Mouse (Mus musculus) left cerebral cortex, postnatal 25 days (tissue): Measurements from ENCODE around the gene Pgc. TPM values are rescaled to one million over a fixed set of nuclear protein-coding genes. Genes with fewer than 3 reads are reported as not detected.

Experiments used
- DNase-seq, 2 experiments: peaks; one replicate each; pipeline ENCODE4 v3.0.0; 2022; ENCODE audit warnings: low spot score in 2 of 2, mixed read lengths in 1 of 2
- intact Hi-C: fragments of 180-260 bp; cut with DNase I; formaldehyde crosslinking; loops from one replicate; pipeline ENCODE4 v1.15.1; 2025
- total RNA-seq, 2 experiments: library from RNA; stranded (reverse); gene quantifications; 2 replicates each; pipeline ENCODE4 v1.2.3; 2021

Gene Pgc
- total RNA-seq, 2 experiments from 2014 or later: not detected

DNA sequence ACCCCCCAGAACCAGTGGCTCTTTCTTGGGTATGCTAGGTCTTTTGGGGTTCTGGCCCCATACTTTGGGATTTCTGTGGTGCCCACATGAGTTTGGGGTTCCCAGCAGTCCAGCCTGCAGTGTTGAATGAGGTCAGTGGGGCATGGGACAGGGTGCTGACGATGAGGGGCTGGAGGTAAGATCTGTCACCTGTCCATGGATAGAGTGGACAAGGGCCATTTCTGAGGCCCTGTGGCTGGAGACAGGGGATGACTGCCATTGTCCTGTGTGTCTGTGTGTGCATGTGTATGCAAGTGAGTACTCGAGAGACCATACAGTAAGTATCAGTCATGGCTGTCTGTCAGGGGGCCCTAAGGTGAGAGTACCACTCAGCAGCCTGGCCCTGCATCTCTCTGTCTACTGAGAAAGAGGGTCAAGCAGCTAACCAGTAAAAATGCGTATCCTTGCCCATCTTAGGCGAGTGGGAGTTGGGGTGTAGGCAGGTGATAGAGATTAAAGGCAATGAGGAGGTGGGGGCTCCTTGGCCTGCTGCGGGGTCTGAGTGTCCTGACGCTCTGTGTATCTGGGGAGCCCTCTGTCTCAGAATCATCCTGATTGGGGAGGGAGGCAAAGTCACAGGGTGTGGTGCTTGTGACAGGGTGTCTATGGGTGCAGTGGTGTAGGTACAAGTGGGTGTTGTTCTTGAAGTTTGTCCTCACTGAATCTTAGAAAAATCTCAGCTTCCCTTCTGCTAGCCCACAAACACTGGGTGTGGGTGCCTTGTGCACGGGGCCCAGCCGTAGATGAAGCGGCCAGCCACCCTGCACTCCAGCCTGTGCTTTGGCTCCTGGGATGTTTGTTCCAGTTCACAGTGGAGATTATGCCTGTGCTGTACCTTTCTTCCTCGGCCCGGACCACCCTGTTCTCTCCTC, 43.0 kb downstream of the Pgc start:
- intact Hi-C loops: no loop called here
- DNase-seq: no peak

DNA sequence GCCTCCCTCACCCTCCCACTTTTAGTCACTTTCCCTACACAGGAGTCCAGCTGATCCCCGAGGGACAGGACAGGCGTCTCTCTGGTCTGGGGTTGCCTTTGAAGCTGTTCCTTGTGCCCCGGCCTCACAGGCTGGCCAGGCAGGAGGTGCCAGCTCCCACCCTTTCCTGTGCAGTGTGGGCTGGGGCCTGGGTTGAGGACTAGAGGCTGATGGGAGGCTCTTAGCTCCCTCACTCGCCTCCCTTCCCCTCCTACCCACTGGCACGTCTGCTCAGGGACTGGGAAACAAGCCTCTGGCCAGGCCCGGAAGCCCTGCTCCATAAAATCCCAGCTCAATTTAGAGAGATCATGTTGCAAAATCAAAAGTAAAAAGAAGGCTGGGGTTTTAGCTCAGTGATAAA, 47.0 kb downstream of the Pgc start:
- intact Hi-C loops: no loop called here
- no peak for DNase-seq

DNA sequence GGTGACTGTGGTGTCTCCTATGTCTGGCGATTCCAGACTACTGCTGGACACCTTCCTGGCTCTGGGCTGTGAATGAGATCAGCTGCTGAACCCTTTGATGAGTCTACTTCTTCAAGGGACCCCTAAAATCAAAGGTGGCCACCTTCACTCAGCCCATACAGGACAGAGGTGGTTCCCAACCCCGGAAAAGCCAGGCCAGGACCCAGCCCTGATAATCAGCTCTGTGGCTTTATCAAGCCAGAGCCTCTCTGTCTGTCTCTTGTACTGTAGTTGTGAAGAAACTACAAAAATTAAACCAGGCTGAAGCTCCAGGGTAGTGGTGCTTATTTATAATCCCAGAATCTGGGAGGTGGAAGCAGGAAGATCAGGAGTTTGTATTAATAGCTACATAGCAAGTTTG, 50.5 kb downstream of the Pgc start:
- no peak for DNase-seq
- intact Hi-C loops: no loop called here

DNA sequence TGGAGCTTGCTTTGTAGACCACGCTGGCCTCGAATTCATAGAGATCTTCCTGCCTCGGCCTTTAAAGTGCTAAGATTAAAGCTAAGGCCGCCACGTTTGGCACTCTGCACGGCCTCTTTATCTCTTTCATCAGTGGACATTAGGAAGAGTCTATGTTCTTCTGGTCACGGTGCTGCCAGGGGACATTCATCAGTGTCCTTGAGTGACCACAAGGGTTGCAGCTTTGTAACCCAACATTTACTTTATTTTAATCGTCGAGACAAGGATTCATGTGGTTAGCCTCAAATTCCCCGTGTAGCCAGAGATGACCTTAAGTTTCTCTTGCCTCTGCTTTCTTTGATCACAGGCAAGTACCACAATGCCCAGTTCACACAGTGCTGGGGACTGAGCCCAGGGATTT, 53.8 kb downstream of the Pgc start:
- intact Hi-C loops: no loop called here
- DNase-seq: no peak

DNA sequence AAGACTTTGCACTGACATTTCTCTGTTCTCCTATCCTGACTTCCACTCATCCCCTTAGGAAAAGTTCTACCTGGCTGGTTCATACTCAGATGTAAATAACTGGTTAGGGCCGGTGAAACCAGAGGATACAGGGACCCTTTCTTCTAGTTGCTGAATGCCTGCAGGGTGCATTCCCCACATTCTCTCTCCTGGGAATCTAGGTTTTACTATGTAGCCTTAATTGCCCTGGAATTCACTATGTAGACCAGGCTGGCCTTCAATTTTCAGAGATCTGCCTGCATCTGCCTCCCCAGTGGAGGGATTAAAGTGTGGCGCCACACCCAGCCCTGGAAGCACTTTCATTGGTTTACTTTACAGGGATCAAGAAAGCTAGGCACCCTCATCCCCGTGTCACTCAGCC, 55.8 kb downstream of the Pgc start:
- DNase-seq: no peak
- intact Hi-C loops: no loop called here

DNA sequence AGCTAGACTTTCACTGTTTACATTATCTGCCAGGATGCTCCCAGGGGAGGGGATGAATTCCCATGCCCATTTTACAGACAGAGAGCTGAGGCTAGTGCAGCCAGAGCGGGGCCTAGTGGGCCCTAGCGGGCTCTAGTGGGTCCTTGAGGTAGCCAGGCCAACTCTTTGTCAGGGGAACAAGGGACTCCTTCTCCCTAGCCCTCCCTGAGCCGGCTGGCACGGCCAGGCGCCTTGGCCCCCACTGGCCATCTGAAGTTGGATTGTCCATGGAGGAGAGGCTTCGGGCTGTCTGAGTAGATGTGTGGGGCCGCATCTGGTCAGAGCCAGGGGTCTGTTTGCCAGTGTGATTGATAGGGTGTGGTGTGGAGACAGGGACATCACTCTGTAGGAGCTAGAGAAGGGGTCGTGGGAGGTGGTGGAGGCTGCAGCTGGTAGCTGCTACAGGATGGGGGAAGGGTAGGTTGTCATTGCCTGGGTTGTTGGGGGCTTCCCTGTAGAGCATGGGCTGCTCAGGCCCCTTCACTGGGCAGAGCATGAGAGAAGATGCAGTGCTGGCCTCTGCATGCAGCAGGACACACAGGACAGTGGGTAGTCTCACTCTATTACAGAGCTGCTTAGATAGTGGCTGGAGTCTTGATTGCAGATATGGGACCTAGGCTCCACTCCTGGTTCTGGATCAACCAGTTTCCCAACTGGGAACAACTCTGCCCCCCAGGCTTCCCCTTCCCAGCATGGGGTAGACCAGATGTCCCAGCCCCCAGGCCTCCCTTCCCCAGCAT, 57.0 kb downstream of the Pgc start:
- intact Hi-C loops: no loop called here
- no peak for DNase-seq

Other genes starting within 250 kb of the Pgc start
- gene Taf8, start 224.6 kb upstream of the Pgc start, total RNA-seq: 10 to 100 TPM; 16.4 to 16.7 TPM
- 10 to 100 TPM; 31.0 to 31.7 TPM for gene Ccnd3, start 221.8 kb upstream of the Pgc start, total RNA-seq
- gene Bysl, start 115.3 kb upstream of the Pgc start, total RNA-seq: 10 to 100 TPM; 18.2 to 18.5 TPM
- 10 to 100 TPM; 27.2 to 32.7 TPM for gene Med20, start 115.3 kb upstream of the Pgc start, total RNA-seq
- 1 to 10 TPM; 3.5 to 7.2 TPM for gene Gm20517, start 115.3 kb upstream of the Pgc start, total RNA-seq
- 10 to 100 TPM in 1 of 2 experiments, 1 to 10 TPM in 1; 9.9 to 11.6 TPM for gene Usp49, start 96.2 kb upstream of the Pgc start, total RNA-seq
- 100 to 1,000 TPM; 209 to 215 TPM for gene Tomm6, start 38.5 kb upstream of the Pgc start, total RNA-seq
- 10 to 100 TPM; 22.0 to 24.2 TPM for gene Frs3, start 37.8 kb upstream of the Pgc start, total RNA-seq
- 1 to 10 TPM; 3.3 to 3.8 TPM for gene Gm21981, start 32.4 kb upstream of the Pgc start, total RNA-seq
- gene Prickle4, start 32.1 kb upstream of the Pgc start, total RNA-seq: 1 to 10 TPM; 4.2 to 5.7 TPM
- 10 to 100 TPM in 1 of 2 experiments, 1 to 10 TPM in 1; 8.2 to 11.5 TPM for gene Tfeb, start 10.2 kb downstream of the Pgc start, total RNA-seq
- gene Mdfi, start 107.8 kb downstream of the Pgc start, total RNA-seq: 1 to 10 TPM in 1 of 2 experiments, under 1 TPM in 1; 0.80 to 1.4 TPM
- 10 to 100 TPM; 41.3 to 42.7 TPM for gene Foxp4, start 197.8 kb downstream of the Pgc start, total RNA-seq